Mouse (Mus musculus) olfactory bulb, adult 2 months (tissue): ENCODE results near the gene Marc1. TPM values are rescaled to one million over a fixed set of nuclear protein-coding genes. Genes with fewer than 3 reads are reported as not detected.

Experiments used
- H3K27ac ChIP-seq: fragments of 200-500 bp; 2 replicates; pipeline ENCODE4 v1.5.1; 2012; ENCODE audit warnings: low read depth, low read length; ENCODE audit not compliant: insufficient read depth
- H3K4me1 ChIP-seq: fragments of 200-500 bp; 2 replicates; pipeline ENCODE4 v1.6.1; 2012; ENCODE audit warnings: low read length; ENCODE audit not compliant: control insufficient read depth, insufficient read depth
- H3K4me3 ChIP-seq: fragments of 200-500 bp; 2 replicates; pipeline ENCODE4 v1.5.1; 2012; ENCODE audit warnings: mild to moderate bottlenecking, low read depth, low read length, moderate library complexity; ENCODE audit not compliant: insufficient read depth
- CTCF ChIP-seq: fragments of 200-500 bp; IDR thresholded peaks from 2 replicates; pipeline ENCODE4 v1.5.1; 2012; ENCODE audit warnings: low read depth, mild to moderate bottlenecking, low read length, moderate library complexity; ENCODE audit not compliant: insufficient read depth
- POLR2A ChIP-seq: fragments of 200-500 bp; IDR thresholded peaks from 2 replicates; pipeline ENCODE4 v1.6.1; 2012; ENCODE audit warnings: mild to moderate bottlenecking, low read depth, low read length, moderate library complexity; ENCODE audit not compliant: insufficient read depth
- WGBS: fragments of 180-500 bp; shearing (Covaris S2); methylation state at CpG from one replicate; pipeline ENCODE4 v1.1.7; 2018; 5-methylcytosine and 5-hydroxymethylcytosine counted together
- polyA plus RNA-seq: library from polyadenylated mRNA; stranded (reverse); fragments of >200 nt; gene quantifications from 2 replicates; pipeline ENCODE4 v1.2.4, GENCODE M21; 2012; ENCODE audit warnings: low replicate concordance; ENCODE audit not compliant: missing spikeins, insufficient read depth, insufficient read length

Gene Marc1
- polyA plus RNA-seq, 1 experiment: not detected

DNA sequence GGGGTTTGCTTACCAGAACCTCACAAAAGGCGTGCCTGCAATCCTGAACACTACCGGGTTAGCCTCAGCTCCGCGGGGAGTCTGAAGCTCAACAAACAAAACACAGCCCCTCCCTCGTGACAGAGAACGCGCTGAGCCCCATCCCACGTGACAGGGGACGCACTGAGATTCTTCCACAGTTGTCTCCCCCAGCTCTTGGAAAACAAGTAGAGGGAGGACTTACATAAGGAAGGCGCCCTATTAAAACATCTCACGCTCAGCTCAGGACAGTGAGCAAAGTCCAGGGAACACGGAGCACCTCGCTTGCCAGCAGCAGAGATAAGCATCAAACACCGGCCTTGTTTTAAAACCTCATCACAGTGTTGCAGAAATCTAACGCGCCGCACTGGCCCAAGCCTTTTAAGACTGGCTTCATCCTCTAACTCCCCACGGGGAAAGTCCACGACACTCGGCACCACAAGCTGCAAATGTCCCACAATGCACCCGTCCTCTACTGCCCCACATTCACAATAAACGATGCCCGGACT lies 16.1 kb upstream of the Marc1 start:
- WGBS: 36% methylated on average over 23 of the region's 23 CpGs
- H3K4me3 ChIP-seq: peak overlapping the region; percentile 16
- 0 out of 2 replicates have a peak overlapping the region, but pooled peaks have one; percentile 8 for H3K27ac ChIP-seq
- H3K4me1 ChIP-seq: peaks cover 11% of the 10 kb centered on the region
- no peak for TF ChIP-seq POLR2A
- no peak for TF ChIP-seq CTCF

- no peak for TF ChIP-seq POLR2A
- TF ChIP-seq CTCF: 0 out of 2 replicates have a peak, but pooled peaks have one; percentile 14
- H3K4me1 ChIP-seq: peaks cover 11% of the 10 kb centered on the region
- WGBS: 12% methylated on average over 11 of the region's 11 CpGs
- H3K4me3 ChIP-seq: no peak overlapping the region
- no peak overlapping the region for H3K27ac ChIP-seq
Measured at GRCm38 (mm10) chr1:184825093-184825492, 14.0 kb upstream of the Marc1 start.

GRCm38 (mm10) chr1:184824439-184824851 lies 13.3 kb upstream of the Marc1 start:
- H3K4me3 ChIP-seq: no peak overlapping the region
- TF ChIP-seq POLR2A: no peak
- TF ChIP-seq CTCF: peak; percentile 90
- WGBS: 7% methylated on average over 12 of the region's 12 CpGs
- H3K27ac ChIP-seq: no peak overlapping the region
- peaks cover 8% of the 10 kb centered on the region for H3K4me1 ChIP-seq

DNA sequence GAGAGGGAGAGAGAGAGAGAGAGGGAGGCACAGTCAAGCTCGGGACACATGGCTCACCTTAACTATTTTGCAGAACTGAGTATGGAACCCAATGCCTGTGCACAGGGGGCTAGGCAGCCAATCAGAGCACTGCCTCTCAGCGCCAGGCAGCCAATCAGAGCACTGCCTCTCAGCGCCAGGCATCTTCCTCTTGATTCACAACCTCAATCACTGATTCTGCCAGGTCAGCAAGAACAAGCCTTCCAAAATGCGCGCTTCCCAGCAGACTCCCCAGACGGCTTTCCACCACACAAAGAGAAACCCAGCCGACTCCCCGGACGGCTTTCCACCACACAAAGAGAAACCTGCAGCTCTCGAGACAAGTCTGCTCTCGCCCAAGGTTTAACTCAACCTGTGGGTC lies 11.6 kb upstream of the Marc1 start:
- H3K4me3 ChIP-seq: no peak overlapping the region
- peaks cover 8% of the 10 kb centered on the region for H3K4me1 ChIP-seq
- 30% methylated on average over 11 of the region's 11 CpGs for WGBS
- no peak for TF ChIP-seq POLR2A
- TF ChIP-seq CTCF: no peak
- H3K27ac ChIP-seq: no peak overlapping the region

DNA sequence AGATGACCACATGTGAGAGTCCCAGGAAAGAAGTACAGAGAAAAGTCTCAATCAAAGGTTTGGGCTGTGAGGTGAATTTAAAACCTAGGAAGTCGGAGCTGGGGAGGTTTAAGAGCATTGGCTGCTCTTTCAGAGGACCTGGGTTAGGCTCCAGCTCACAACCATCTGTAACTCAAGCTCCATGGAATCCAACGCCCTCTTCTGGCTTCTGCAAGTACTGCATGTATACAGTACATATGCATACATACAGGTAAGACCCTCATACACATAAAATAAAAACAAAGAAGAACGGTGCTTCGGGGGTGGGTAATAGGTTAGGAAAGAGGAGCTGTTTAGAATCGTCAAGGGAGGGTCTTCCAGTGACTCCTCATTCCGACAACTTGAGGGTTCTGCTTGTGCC lies 6.7 kb upstream of the Marc1 start:
- Histone ChIP-seq H3K4me1 (no peaks in the 10 kb centered on the region; the same call in 1 of the 2 replicates), H3K4me3 (no peak overlapping the region), H3K27ac (no peak overlapping the region)
- 85% methylated on average over 6 of the region's 6 CpGs for WGBS
- TF ChIP-seq CTCF: no peak
- TF ChIP-seq POLR2A: no peak

DNA sequence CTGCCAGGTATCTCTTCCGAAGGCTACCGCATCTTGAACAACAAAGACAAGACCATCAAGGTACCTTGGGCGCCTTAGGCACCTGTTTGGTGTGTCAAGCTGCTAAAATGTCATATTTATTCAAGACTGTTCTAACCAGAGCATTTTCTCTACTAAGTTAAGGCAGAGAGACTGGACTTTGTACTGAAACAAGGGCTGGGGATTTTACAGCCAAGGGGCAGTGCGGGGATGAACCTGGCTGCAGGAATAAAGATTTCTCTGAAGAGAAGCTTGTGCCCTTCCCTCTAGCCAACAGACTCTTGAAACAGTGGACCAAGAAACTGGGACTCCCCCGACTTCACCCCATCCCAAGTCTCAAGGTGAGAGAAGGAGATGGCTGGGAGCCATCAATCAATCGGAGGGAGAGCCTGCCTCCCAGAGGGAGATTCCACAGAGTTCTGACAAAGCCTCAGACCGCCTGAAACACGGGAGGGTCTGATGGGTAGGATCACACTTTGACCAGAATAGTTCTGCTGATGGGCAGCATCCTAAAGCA lies 670 bp upstream of the Marc1 start:
- H3K27ac ChIP-seq: no peak overlapping the region
- H3K4me1 ChIP-seq: peaks cover 7% of the 10 kb centered on the region
- 96% methylated on average over 8 of the region's 8 CpGs for WGBS
- TF ChIP-seq POLR2A (no peak), CTCF (no peak)
- H3K4me3 ChIP-seq: no peak overlapping the region

- Histone ChIP-seq H3K4me1 (peaks cover 7% of the 10 kb centered on the region), H3K27ac (no peak overlapping the region), H3K4me3 (no peak overlapping the region)
- TF ChIP-seq CTCF (no peak), POLR2A (no peak)
- WGBS: 85% methylated on average over 6 of the region's 6 CpGs
Measured at GRCm38 (mm10) chr1:184809578-184810001, 1.5 kb downstream of the Marc1 start.

GRCm38 (mm10) chr1:184808418-184809012 lies 2.6 kb downstream of the Marc1 start:
- Histone ChIP-seq H3K4me1 (peaks cover 7% of the 10 kb centered on the region), H3K27ac (no peak overlapping the region), H3K4me3 (no peak overlapping the region)
- WGBS: 85% methylated on average over 17 of the region's 17 CpGs
- TF ChIP-seq CTCF (no peak), POLR2A (no peak)

GRCm38 (mm10) chr1:184807627-184808417 lies 3.3 kb downstream of the Marc1 start:
- no peak overlapping the region for H3K27ac ChIP-seq
- TF ChIP-seq POLR2A (no peak), CTCF (no peak)
- H3K4me3 ChIP-seq: no peak overlapping the region
- H3K4me1 ChIP-seq: peaks cover 7% of the 10 kb centered on the region
- 59% methylated on average over 15 of the region's 15 CpGs for WGBS
